Mouse (Mus musculus) sigmoid colon, adult 10 weeks (tissue): ENCODE data around the gene Cryaa. TPM values are rescaled to one million over a fixed set of nuclear protein-coding genes. Genes with fewer than 3 reads are reported as not detected.

ENCODE experiments used
- polyA plus RNA-seq: library from polyadenylated mRNA; stranded (reverse); fragments of 350-450 nt; fragmentation: Illumina TruSeq; extraction: RNeasy Lipid Tissue Mini Kit (QIAGEN cat#74804); gene quantifications from one replicate; pipeline ENCODE4 v1.2.3, GENCODE M21; 2014; ENCODE audit warnings: low read depth, low replicate concordance

Gene Cryaa
- not detected for polyA plus RNA-seq

GRCm38 (mm10) chr17:31677507-31677906, at the start of gene Cryaa:
Gene Cryaa (plus strand): TSS chr17:31677807.

GRCm38 (mm10) chr17:31636942-31637811, 40.4 kb upstream of the Cryaa start, which contains the start of gene Cbs:
Gene Cbs (minus strand): TSS chr17:31637238.

GRCm38 (mm10) chr17:31658468-31659185, 19.0 kb upstream of the Cryaa start, which contains the start of gene U2af1:
Gene U2af1 (minus strand): TSS chr17:31658892.

Other genes starting within 250 kb of the Cryaa start
- gene Wdr4, start 157.8 kb upstream of the Cryaa start, polyA plus RNA-seq, result 3.8 TPM
- gene Ndufv3, start 157.7 kb upstream of the Cryaa start, polyA plus RNA-seq, result 44.7 TPM
- gene Pknox1, start 113.1 kb upstream of the Cryaa start, polyA plus RNA-seq, result 5.7 TPM
- gene Cbs, start 40.6 kb upstream of the Cryaa start, polyA plus RNA-seq, result 7.3 TPM
- 84.8 TPM for gene U2af1, start 18.9 kb upstream of the Cryaa start, polyA plus RNA-seq
- gene Sik1, start 178.0 kb downstream of the Cryaa start, polyA plus RNA-seq, result 2.8 TPM